Mouse (Mus musculus) heart, embryonic 14.5 days (tissue): ENCODE results near the gene Prss47. TPM values are rescaled to one million over a fixed set of nuclear protein-coding genes. Genes with fewer than 3 reads are reported as not detected.

Experiments used
- ATAC-seq: fragments of 200-750 bp; cut with Nextera tagmentation; 2 replicates; pipeline ENCODE4 v1.8.0; 2017; ENCODE audit warnings: low read depth, moderate TSS enrichment; ENCODE audit not compliant: insufficient number of reproducible peaks, insufficient read depth, low FRiP score
- H3K27ac ChIP-seq, 2 experiments: fragments of 200-500 bp in 1 of 2; fragments of 300-500 bp in 1 of 2; sonication (generic) in 1 of 2; replicated peaks in 1 of 2; 2 replicates each; pipeline ENCODE4 v1.5.1; 2012 to 2014; ENCODE audit warnings: low read depth in 2 of 2, low read length in 2 of 2, control low read depth in 1 of 2, mild to moderate bottlenecking in 1 of 2, mixed read lengths in 1 of 2; ENCODE audit not compliant: control insufficient read depth in 1 of 2, insufficient read depth in 1 of 2
- H3K27me3 ChIP-seq: fragments of 300-500 bp; sonication (generic); 2 replicates; pipeline ENCODE4 v1.6.1; 2014; ENCODE audit warnings: mild to moderate bottlenecking, low read length, control low read depth; ENCODE audit not compliant: control insufficient read depth, insufficient read depth
- H3K36me3 ChIP-seq: fragments of 300-500 bp; sonication (generic); 2 replicates; pipeline ENCODE4 v1.6.1; 2014; ENCODE audit warnings: mild to moderate bottlenecking, control low read depth, low read length, mixed read lengths; ENCODE audit not compliant: control insufficient read depth, insufficient read depth
- H3K4me1 ChIP-seq, 2 experiments: fragments of 200-500 bp in 1 of 2; fragments of 300-500 bp in 1 of 2; sonication (generic) in 1 of 2; 2 replicates each; pipeline ENCODE4 v1.6.1; 2012 to 2014; ENCODE audit warnings: low read length in 2 of 2, control low read depth in 1 of 2, mixed read lengths in 1 of 2; ENCODE audit not compliant: control insufficient read depth in 2 of 2, insufficient read depth in 2 of 2
- H3K4me2 ChIP-seq: fragments of 300-500 bp; sonication (generic); 2 replicates; pipeline ENCODE4 v1.6.1; 2014; ENCODE audit warnings: mild to moderate bottlenecking, low read length
- H3K4me3 ChIP-seq, 2 experiments: fragments of 200-500 bp in 1 of 2; fragments of 300-500 bp in 1 of 2; sonication (generic) in 1 of 2; 2 replicates each; pipeline ENCODE4 v1.5.1; 2012 to 2014; ENCODE audit warnings: low read length in 2 of 2, mild to moderate bottlenecking in 2 of 2, control low read depth in 1 of 2, low read depth in 1 of 2, moderate library complexity in 1 of 2; ENCODE audit not compliant: control insufficient read depth in 1 of 2, insufficient read depth in 1 of 2
- H3K9ac ChIP-seq: fragments of 300-500 bp; sonication (generic); 2 replicates; pipeline ENCODE4 v1.6.1; 2014; ENCODE audit warnings: mild to moderate bottlenecking, low read length
- H3K9me3 ChIP-seq: fragments of 300-500 bp; sonication (generic); 2 replicates; pipeline ENCODE4 v1.6.1; 2016; ENCODE audit warnings: low read length, control low read depth; ENCODE audit not compliant: control insufficient read depth
- WGBS: fragments of 180-500 bp; shearing (Covaris S2); extraction: QIAGEN DNeasy Blood & Tissue Kit; methylation state at CpG from one replicate; pipeline ENCODE4 v1.1.7; 2014; 5-methylcytosine and 5-hydroxymethylcytosine counted together
- polyA plus RNA-seq: library from polyadenylated mRNA; unstranded; fragments of >200 nt; fragmentation: Nextera tagmentation; extraction: Ambion mirVana; gene quantifications from 2 replicates; pipeline ENCODE4 v1.2.1, GENCODE M21; 2014

The Prss47 gene
- not detected in 2 replicates for polyA plus RNA-seq

DNA sequence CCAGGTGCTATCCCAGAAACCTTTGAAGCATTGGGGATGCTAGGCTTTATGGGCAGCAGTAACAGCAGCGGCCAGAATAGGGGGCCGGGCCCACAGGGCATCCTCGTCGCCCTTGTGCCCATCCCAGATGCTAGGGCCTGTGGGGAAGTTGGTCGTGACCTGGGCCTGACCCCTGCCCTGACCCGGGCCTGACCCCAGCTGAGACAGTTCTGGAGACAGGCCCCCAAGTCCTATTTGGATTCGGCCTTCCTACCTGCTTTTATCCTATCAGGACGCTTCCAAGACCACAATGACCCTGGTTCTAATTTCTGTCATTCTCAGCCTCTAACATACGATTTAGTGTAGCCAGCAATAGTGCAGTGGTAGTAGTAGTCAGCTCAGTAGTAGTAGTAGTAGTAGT, at the start of gene Prss47:
Gene Prss47 (minus strand): TSS at position 101 of the 400 bp plus-strand sequence.
- Histone ChIP-seq H3K36me3 (no peaks in the 10 kb centered on the region), H3K4me3 (no peak within 1 kb of the TSS), H3K27ac (no peak within 1 kb of the TSS), H3K9ac (no peak within 1 kb of the TSS), H3K9me3 (peaks cover 3% of the 10 kb centered on the region; the same call in 1 of the 2 replicates), H3K27me3 (no peaks in the 10 kb centered on the region), H3K4me1 (no peaks in the 10 kb centered on the region), H3K4me2 (no peak within 1 kb of the TSS)
- 76% methylated on average over 9 of the region's 9 CpGs for WGBS
- no peak for ATAC-seq

DNA sequence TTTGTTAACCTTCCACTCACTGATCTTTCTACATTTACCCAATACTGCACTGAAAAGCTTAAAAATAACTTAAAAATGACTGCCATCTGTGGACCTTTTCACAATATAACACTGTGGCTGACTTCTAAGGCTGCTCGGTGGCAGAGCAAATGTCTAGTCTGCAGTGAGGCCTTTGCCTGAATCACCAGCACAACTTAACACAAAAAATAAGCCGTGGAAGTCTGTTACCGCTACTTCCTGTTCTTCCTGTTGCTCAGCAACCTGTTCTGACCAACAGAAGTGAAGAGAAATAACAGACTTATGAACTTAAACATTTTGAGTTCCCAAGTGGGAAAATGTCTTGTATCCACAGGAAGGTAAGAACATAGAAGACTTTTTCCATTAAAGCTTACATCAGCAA, 48.7 kb upstream of the Prss47 start:
- no peak overlapping the region for H3K4me2 ChIP-seq
- H3K4me3 ChIP-seq, result no peak overlapping the region
- no peak overlapping the region for H3K27ac ChIP-seq
- WGBS, result 86% methylated on average over 3 of the region's 3 CpGs
- H3K9ac ChIP-seq, result no peak overlapping the region
- no peaks in the 10 kb centered on the region for H3K4me1 ChIP-seq
- no peak for ATAC-seq
- no peaks in the 10 kb centered on the region for H3K36me3 ChIP-seq
- no peaks in the 10 kb centered on the region for H3K9me3 ChIP-seq
- H3K27me3 ChIP-seq, result no peaks in the 10 kb centered on the region

GRCm38 (mm10) chr13:65100678-65101077, 48.1 kb upstream of the Prss47 start:
- Histone ChIP-seq H3K27me3 (no peaks in the 10 kb centered on the region), H3K27ac (no peak overlapping the region), H3K36me3 (no peaks in the 10 kb centered on the region), H3K4me2 (no peak overlapping the region), H3K4me3 (no peak overlapping the region), H3K9ac (no peak overlapping the region), H3K9me3 (no peaks in the 10 kb centered on the region), H3K4me1 (no peaks in the 10 kb centered on the region)
- 91% methylated on average over 9 of the region's 9 CpGs for WGBS
- no peak for ATAC-seq

DNA sequence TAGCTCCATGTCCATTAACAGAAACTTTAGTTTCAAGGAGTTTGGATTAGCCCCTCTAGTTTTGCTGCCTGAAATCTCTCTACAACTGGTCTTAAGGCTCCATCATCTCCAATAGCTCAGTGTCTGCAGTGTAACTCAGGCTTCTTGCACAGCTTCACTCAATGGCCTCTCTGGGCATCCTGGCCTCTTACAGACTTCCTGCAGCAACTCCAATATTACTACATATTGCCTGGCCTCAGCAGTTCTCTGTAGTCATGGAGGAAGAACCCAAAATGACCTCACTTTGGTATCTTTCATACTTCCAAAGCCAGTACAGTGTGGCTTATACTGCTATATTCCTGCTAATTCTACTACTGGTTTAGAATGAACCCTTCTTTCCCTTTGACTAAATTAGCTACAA, 44.5 kb upstream of the Prss47 start:
- Histone ChIP-seq H3K36me3 (0 out of 2 replicates have a peak, but pooled peaks cover 3% of the 10 kb centered on the region), H3K9ac (no peak overlapping the region), H3K9me3 (no peaks in the 10 kb centered on the region), H3K4me1 (no peaks in the 10 kb centered on the region), H3K4me2 (no peak overlapping the region), H3K27me3 (no peaks in the 10 kb centered on the region), H3K27ac (no peak overlapping the region), H3K4me3 (no peak overlapping the region)
- ATAC-seq, result no peak

GRCm38 (mm10) chr13:65095923-65096322, 43.4 kb upstream of the Prss47 start:
- no peak for ATAC-seq
- Histone ChIP-seq H3K4me3 (no peak overlapping the region), H3K36me3 (0 out of 2 replicates have a peak, but pooled peaks cover 3% of the 10 kb centered on the region), H3K27ac (no peak overlapping the region), H3K9me3 (no peaks in the 10 kb centered on the region), H3K4me1 (no peaks in the 10 kb centered on the region), H3K9ac (no peak overlapping the region), H3K4me2 (no peak overlapping the region), H3K27me3 (no peaks in the 10 kb centered on the region)
- 87% methylated on average over 4 of the region's 4 CpGs for WGBS

- Histone ChIP-seq H3K4me3 (no peak overlapping the region), H3K9ac (no peak overlapping the region), H3K27me3 (no peaks in the 10 kb centered on the region), H3K4me2 (no peak overlapping the region), H3K4me1 (no peaks in the 10 kb centered on the region), H3K9me3 (no peaks in the 10 kb centered on the region), H3K27ac (no peak overlapping the region), H3K36me3 (peaks cover 52% of the 10 kb centered on the region)
- no peak for ATAC-seq
- 87% methylated on average over 2 of the region's 2 CpGs for WGBS
These were observed 17.4 kb upstream of the Prss47 start for GRCm38 (mm10) chr13:65069969-65070368.

GRCm38 (mm10) chr13:65035057-65035456, 17.5 kb downstream of the Prss47 start:
- WGBS, result 51% methylated on average over 4 of the region's 4 CpGs
- Histone ChIP-seq H3K9ac (no peak overlapping the region), H3K4me3 (no peak overlapping the region), H3K4me2 (no peak overlapping the region), H3K4me1 (no peaks in the 10 kb centered on the region), H3K9me3 (no peaks in the 10 kb centered on the region), H3K27ac (no peak overlapping the region), H3K36me3 (no peaks in the 10 kb centered on the region), H3K27me3 (no peaks in the 10 kb centered on the region)
- no peak for ATAC-seq

DNA sequence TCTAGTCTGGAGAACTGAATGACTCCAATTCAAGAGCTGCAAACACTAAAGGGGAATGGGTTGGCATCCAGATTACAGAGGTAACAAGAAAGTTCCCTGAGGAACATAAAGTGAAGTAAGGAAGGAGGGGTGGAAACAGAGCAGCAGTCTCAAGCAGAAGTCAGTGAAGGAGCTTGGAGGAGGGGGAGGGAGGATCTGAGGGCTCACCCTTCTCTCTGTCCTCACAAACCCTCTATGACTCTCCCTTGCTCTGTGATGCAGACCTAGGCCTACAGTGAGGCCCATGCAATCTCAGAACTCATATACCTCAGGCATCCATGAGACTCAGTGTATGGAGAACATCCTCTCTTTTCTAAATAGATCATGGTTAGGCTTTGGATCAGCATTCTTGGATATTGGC, 19.8 kb downstream of the Prss47 start, which contains the start of gene Spata31d1c:
Gene Spata31d1c (plus strand): TSS at position 301 of the 400 bp plus-strand sequence.
- Histone ChIP-seq H3K27ac (no peak within 1 kb of the TSS), H3K9me3 (no peaks in the 10 kb centered on the region), H3K4me1 (no peaks in the 10 kb centered on the region), H3K9ac (no peak within 1 kb of the TSS), H3K36me3 (no peaks in the 10 kb centered on the region), H3K4me2 (no peak within 1 kb of the TSS), H3K4me3 (no peak within 1 kb of the TSS), H3K27me3 (no peaks in the 10 kb centered on the region)
- no peak for ATAC-seq
